Mouse (Mus musculus): ENCODE measurements around the gene Sema4b.

The Sema4b gene

DNA sequence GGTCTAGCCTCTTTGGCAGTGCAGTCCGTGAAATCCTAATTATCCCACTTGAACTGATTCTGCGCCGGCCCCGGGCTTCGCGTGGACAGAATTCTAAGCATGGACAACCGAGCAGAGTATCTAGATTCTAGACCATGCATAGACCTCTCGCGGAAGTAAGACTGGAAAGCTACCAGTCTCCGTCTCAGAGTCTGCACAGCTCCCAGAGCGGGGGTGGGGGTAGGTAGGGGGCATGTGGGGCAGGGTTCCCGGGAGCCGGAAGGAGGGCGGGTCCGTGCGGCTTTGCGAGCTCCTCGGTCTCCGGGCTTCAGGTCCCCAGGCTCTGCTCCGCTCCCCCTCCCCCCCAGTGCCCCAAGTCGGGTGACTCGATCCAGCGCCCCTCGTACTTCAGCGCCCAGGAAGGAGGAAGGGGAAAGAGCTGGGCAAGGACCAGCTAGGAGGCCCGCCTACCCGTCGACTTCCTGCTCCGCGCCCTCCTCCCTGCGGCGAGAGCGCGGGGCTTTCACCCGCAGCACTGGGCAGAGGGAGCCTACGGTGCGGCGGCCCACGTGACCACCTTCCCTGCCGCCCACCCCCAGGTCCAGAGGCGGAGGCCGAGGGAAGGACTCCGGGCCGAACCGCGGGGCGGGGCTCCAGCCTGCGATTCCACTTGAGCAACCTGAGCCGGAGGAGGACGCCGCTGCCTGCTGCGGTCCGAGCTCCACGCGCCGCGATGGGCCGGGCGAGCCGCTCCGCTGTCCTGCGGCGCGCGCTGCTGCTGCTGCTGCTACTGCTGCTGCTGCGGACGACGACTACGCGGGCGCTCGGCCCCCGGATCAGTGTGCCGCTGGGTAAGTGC lies 11.5 kb downstream of the Sema4b start:
- peak; percentile 36 to 65 for DNase-seq (ENCODE audit: low spot score in 2 of 2)

DNA sequence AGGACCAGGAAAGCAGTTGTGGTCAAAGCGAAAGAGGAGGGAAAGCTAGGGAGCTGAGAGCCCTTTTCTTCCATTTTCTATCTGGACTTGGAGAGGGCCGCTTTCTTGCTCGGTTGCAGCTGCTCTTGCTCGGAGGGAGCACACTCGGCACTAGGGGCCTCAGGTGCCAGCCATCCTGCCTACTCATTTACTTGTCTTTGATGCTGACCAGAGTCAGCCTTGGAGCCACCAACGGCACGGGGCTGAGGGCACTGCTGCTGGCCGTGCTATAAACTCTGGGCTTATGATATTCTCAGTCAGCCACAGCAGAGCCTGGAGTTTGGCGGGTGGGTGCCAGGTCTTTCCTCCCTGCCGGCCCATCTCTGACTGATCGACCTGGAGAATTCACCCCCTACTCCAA lies 12.2 kb downstream of the Sema4b start:
- DNase-seq (ENCODE audit: low spot score in 2 of 2) = no peak

DNA sequence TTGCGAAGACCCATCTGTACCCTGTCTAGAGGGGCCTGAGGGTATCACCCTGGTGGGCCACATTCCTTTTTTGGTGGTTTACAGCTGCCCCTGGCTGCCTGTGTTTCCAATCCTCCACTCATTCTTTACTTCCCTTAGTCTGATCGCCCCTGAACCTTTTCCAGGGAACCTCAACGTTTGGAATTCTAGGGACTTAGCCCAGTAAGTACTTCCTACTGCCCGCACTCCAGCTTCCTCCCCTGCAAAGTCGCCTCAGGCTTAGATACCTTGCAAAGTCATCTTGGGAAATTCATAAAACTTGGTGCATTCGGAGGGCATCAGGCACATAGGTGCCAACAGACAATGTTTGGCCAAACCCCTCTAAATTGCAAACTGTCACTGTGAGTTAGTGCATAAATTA lies 12.6 kb downstream of the Sema4b start:
- no peak for DNase-seq (ENCODE audit: low spot score in 2 of 2)

DNA sequence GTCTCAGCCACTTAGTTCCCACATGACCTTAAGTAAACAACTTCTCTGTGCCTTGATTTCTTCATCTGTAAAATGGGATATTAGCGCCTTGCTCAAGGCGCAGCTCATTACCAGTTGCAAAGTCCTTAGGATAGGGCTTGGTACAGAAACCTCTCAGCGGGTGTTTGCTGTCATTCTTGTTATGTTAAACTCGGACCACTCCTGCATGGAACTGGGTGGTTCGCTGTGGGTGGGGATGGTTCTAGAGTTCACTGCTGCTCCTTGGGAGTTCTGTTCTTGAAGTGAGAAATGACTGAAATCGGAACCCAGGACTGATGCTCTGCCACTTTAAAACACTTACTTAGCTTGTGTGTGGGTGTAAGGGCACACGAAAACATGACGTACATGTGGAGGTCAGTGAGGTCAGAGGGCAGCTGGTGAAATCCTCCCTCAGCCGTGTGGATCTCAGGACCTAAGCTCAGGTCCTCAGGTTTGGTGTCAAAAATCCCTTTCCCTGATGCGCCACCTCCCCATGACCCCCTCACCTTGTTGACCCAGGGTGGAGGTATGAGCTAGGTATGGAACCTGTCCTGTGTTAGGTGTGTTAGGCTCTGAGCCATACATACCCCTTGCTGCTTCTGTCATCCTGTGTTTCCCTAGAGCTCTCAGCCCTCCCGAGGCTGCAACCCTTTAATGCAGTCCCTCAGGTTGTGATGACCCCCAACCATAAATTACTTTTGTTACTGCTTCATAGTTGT lies 13.4 kb downstream of the Sema4b start:
- DNase-seq (ENCODE audit: low spot score in 2 of 2) = no peak

DNA sequence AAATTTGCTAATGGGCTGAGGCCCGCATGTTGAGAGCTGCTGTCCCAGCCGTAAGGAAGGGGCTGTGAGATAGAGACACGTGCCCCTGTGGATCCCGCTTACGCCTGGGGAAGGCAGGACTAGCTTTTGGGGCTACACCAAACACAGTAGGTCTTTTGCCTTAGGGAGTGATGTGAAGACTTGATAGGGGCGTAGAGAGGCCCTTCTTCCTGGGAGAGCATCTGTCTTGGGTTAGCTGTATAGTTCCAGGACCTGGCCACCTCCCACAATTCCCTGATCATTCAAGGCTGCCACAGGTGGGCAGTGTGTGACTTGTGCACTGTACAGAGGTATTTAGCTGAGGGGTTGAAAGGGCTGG lies 13.9 kb downstream of the Sema4b start:
- DNase-seq (ENCODE audit: low spot score in 2 of 2) = no peak

DNA sequence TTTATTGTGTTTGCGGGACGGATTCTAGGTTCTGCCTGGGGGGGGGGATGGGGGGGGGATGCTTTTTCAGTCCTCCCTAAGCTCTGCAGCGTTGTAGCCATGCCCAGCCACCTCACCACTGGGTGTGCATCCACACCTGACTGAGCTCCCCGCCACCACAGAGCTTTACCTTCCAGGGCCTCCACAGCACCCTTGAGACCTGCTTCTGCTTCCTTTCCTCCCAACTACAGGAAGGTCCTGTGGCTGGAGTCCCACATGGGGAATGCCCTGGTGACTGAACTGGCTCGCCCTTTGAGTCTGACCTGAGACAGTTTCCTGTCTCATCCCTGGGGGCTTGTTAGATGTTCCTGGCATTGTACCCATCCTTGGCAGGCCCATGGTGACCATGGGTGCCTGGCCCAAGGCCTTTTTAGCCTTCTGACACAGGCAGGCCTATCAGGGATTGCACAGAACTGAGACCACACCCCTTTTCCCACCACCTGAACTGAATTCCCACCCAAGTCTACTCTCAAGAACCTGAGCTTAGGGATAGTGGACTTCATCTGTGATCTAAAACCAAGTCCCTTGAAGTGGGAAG lies 14.4 kb downstream of the Sema4b start:
- no peak for DNase-seq (ENCODE audit: low spot score in 2 of 2)

DNA sequence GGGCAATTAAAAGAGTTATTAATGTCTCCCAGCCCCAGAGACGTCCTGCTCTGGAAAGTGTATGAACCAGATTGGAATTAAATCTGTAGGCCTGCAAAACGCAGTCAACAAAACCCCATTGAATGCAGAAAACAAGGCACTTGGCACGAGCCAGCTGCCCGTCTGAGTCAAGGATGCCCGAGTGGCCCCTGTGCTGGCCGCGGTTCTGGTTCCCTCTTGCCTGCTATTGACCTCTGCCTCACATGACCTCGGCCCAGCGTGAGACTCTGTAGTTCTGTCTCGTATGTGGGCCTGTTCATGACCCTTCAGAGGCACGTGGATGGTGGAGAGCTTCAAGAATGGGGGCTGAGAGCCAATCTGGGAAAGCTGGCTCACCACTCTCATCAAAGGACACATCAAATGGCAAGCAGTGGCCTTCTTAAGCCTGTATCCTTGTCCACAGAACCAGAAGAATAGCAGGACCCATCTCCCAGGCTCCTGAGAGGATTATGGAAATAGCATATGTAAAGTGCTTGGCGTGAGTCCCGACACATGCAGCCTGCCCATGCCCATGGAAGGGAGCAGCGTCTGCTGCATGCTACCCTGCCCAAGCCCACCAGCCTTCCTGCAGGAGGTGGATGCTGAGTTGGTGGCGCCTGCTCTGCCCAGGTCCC lies 15.4 kb downstream of the Sema4b start:
- DNase-seq (ENCODE audit: low spot score in 2 of 2) = no peak

DNA sequence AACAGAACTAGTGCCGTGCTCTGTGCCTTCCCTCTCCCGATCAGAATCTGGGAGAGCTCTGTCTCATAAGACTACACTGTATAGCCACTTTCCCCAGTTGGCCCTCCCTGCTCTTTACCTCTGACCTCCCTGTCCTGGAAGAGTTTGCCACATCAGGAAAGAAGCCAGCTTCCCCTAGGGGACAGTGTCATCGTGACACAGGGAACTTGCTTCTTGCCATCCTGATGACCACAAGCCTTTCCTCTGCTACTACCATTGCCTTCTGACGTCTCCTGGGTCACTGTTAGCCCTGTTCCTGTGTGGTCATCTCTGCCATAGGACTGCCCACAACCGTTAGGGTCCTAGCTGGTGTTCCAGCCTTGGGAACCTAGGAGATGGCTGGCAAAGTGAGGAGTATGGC lies 16.3 kb downstream of the Sema4b start:
- DNase-seq (ENCODE audit: low spot score in 2 of 2) = no peak

DNA sequence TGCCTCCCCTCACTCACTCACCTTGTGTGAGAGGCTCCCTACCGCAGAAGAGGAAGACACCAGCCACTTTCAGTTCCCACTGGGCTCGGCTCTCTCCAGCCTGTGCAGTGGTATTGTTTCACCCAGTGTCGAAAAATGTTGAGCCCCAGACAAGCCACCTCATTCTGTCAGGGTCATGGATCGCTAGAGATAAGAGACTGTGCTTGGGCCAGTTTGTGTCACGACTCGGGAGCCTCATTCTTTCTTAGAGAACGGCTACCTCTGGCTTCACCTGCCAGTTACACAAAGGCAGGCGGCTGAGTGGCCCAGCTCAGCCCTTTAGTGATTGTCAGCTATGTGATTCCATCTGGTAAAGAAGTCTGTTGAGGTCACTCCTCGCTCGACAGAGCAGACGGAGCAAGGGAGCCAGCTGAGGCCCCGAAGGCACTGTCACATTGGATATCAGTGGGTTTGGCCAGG lies 17.0 kb downstream of the Sema4b start:
- DNase-seq (ENCODE audit: low spot score in 2 of 2) = peak in 1 of 2 experiments; percentile 79

DNA sequence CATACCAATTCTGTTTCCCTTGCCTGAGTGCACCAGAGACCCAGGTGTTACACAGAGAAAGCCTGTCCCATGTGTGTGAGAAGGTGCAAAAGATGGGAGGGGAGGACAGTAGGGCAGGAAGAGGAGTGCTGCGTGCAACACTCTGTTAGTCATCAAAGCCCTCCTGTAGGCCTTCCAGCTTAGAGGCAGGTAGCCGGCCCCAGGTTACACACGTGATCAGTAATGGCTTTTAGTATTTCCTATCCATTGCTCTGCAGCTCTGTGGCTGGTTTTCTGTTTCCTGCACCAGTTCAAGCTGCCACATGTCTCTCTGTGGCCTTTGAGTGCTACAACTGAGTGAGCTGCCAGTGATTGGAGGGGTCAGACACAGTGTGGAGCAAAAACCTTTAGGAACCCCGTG lies 17.7 kb downstream of the Sema4b start:
- peak; percentile 32 to 60 for DNase-seq (ENCODE audit: low spot score in 2 of 2)

DNA sequence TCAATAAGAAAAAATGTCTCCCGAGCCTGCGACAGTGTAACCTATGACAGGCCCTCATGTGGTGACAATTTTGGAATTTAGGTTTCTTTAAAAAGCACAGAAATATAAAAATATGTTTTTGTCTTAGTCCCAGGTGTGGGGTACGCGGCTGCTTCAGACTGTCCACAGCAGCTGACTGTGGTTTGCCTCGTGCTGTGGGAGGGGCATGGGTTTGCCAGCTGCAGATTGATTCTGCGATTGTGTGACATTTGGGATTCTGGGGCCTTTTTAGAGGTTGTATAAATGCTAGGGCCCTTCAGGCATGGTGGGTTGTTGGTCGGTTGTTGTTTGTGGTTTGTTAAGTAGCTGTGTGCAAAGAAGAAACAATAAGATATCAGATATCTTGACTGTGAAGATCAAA lies 18.3 kb downstream of the Sema4b start:
- DNase-seq (ENCODE audit: low spot score in 2 of 2) = peak in 1 of 2 experiments; percentile 68

DNA sequence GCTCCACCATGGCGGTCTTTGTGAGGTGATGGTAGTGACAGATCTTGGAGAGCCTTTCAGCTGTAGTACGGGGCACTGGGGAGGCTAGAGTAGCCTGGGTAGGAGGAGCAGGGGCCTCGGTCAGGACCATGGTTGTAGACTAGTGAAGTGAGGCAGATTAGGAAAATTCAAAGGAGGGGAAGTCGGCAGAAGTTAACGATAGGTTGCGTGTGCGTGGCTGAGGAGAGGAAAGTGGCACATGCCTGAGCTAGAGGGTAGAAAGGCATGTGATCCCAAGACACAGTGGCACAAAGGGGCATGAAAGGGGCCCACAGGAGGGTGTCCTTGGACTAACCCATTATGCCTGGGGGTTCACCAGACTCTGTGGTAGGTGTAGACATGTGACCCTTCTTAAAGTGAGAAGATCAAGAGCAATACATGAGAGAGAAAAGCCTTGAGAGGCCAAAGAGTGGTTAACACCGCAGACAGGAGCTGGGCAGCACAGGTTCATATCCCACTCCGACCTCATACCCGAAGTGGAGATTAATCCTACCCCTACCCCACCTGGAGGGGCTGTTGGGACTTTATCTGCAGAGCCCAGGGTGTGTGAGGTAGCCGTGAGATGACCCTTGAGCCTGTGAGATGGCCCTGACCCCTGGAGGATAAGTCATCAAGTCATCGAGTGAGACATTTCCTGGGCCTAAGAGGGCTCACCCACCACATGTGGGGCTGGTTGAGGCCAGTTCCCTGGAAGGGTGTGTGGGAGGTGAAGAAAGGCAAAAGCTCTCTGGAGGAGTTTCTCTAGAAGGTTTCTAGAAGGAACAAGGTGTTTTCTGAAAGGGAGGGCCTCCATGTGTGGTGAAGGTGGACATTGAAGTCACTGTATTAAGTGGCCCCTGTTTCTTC lies 19.3 kb downstream of the Sema4b start:
- no peak for DNase-seq (ENCODE audit: low spot score in 2 of 2)

DNA sequence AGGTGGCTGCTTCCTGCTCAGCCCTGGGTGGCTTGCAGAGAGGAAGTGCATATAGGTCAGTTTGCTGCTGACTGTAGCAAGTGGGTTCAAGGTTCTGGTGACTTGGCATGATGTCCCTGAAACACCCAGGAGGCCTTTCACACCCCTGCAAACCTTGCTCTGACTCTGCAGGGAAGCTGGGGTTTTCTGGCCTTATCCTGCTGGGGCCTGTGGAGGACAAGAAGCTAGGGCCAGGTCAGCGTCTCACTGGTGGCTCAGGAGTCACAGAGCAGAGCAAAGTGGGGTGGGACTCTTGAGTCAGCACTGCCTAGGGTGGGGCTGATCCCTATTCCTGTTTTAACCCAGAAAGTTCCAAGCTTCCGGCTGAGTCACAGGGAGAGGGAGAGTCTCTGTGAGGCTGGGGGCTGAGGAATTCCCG lies 20.7 kb downstream of the Sema4b start:
- DNase-seq (ENCODE audit: low spot score in 2 of 2) = peak in 1 of 2 experiments; percentile 34

DNA sequence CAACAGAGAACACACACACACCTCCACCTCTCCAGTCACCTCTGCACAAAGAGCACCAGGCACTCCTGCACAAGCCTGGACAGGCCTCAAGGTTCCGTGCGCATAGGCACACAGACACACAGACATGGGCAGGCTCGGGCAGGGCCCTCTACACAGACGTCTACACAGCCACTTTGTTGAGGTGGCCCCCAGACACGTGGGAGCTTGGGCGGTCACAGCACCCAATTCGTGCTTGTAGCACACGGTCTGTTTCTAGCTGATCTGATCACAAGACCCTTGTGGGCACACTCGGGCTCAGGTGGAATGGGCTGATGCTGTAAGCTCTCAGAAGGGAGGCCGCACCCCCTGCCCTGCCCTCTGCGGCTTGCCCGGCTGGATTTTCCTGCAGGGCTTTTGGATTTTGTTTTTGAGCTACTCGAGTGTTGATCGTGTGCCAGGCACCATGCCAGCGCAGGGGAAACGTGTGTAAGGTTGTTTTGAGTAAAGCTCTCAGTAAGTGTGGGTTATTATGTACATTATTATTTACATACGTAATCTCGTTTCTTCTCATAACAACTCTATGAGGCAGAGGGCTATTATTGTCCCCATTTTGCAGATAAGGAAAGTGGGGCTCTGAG lies 21.5 kb downstream of the Sema4b start:
- no peak for DNase-seq (ENCODE audit: low spot score in 2 of 2)

DNA sequence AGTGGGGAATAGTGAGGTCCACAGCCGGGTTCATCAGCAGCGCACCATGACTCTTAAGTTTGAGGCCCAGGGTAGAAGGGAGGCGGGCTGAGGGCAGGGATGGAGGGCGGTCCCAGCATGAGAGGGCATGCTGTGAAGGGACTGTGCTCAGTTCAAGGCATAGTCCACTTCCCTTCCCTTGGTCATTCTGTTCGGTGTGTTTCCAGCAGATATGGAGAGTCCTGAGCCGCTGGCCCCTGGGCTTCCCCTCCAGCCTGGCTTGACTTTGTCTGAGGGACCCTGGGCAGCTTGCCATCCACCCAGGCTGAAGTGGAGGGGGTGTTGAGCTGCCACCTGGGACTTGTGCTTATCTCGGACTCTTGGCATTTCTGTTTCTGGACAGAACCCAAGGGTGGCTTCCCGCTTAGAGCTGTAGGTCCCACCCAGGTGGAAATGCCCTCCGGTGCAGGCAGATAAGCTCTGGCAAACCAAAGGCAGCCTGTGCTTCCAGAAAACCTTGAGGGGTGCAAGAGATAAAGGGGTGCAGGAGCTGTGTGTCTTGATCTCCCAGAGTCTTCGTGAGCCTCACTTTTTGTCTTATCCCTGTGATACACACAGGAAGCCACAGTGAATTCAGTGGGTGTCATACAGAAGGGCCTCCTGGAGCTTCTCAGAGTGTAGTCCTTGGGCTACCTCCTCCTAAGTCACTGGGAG lies 22.2 kb downstream of the Sema4b start:
- no peak for DNase-seq (ENCODE audit: low spot score in 2 of 2)

DNA sequence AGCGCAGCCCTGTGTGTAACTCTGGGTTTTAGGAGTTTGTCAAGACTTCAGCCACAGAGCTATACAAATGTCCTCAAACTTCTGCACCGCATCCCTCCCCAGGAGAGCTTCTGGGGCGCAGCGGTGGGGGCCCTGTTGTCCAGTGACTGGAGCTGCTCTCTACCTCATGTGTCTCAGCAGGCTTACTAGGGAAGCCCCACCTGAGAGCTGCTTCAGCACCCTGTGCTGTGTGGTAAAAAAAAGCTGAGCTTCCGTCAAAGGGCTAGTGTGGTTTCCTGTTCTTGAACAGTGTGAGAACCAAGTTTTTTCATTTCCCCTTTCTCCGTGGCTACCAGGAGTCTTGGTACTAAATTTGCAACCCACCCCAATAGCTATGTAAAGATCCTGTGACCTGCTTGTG lies 23.0 kb downstream of the Sema4b start:
- DNase-seq (ENCODE audit: low spot score in 2 of 2) = peak; percentile 87 to 89

DNA sequence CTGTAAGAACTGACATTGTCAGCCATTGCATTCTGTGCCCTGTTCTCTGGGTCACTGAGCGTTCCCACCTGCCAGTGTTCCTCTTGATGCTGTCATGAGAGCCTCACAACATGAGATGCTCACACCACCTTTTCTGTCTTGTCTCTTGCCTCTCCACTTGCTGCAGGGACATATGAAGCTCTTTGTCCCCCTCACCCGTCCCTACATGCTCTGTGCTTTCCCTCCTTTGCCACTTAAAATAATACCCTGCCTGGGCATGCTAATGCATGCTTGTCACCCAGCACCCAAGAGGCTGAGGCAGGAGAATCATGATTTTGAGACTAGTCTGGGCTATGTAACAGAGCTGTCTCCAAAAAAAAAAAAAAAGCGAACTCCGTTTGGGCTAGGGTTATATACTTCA lies 24.3 kb downstream of the Sema4b start:
- no peak for DNase-seq (ENCODE audit: low spot score in 2 of 2)

DNA sequence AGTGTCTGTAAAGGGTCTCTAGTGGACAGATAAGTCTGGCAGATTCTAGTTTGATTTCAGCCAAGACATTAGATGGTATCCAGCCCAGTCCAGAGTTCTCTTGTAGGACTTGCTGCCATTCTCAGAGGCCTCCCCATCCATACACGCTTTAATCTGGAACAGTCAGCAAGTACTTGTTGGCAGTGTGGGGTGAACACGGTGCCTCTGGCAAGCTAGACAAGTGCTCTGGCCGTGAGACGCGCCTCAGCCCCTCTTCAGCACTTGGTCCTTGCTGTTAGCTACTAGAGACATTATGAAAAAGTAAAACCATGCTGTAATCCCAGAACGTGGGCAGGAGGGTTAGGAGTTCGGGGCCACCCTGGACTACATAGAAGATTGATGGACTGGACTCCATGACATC lies 27.0 kb downstream of the Sema4b start:
- no peak for DNase-seq (ENCODE audit: low spot score in 2 of 2)

DNA sequence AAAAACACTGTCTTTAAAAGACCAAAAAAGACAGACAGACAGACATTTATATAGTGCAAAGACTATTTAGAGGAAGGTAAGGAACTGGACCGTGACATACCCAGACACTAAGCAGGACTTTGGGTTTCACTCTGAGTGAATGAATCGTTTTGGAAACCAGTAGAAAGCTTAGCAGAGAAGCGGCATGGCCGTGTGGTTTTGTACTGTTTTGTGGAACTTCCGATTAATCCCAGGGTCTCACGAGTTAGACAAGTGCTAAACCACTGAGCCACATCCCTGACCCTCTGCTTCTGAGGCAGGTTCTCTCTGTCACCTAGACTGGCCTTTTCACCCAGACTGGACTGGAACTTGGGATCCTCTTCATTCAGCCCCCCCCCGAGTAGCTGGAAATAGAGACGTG lies 27.8 kb downstream of the Sema4b start:
- peak; percentile 32 to 41 for DNase-seq (ENCODE audit: low spot score in 2 of 2)

DNA sequence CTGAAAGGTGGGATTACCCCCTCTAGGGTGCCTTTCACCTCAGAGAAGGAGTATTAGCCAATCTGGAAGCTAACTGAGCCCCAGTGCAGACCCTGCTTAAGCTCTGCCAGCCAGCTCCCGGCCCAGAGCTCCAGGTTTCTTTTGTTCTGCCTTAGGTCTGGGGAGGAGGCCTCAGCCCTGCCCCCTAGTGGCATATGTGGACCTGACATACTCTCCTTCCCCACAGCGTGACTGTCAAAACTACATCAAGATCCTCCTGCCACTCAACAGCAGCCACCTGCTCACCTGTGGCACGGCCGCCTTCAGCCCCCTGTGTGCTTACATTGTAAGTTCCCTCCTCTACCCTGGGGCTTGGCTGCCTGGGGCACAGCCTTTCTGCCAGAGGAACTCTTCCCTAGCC lies 28.8 kb downstream of the Sema4b start:
- peak; percentile 64 to 85 for DNase-seq (ENCODE audit: low spot score in 2 of 2)

Data from natural killer cell, adult 2 months (primary cell).